Mouse (Mus musculus) bone marrow, adult 2 months (tissue): ENCODE data around the gene Hc.

Experiments used
- CTCF ChIP-seq: fragments of 200-500 bp; IDR thresholded peaks from 2 replicates; pipeline ENCODE4 v1.5.1; 2011; ENCODE audit warnings: low read length, control low read depth; ENCODE audit not compliant: control insufficient read depth, insufficient read depth
- POLR2A ChIP-seq: fragments of 200-500 bp; IDR thresholded peaks from 2 replicates; pipeline ENCODE4 v1.6.1; 2011; ENCODE audit warnings: low read depth, mild to moderate bottlenecking, control low read depth, low read length, borderline replicate concordance; ENCODE audit not compliant: control insufficient read depth

GRCm38 (mm10) chr2:34993696-34994356 is 67.4 kb downstream of the Hc start:
- TF ChIP-seq CTCF (no peak), POLR2A (no peak)
